ENCODE assay signal across 8 mouse cellular contexts in the genomic region with DNA sequence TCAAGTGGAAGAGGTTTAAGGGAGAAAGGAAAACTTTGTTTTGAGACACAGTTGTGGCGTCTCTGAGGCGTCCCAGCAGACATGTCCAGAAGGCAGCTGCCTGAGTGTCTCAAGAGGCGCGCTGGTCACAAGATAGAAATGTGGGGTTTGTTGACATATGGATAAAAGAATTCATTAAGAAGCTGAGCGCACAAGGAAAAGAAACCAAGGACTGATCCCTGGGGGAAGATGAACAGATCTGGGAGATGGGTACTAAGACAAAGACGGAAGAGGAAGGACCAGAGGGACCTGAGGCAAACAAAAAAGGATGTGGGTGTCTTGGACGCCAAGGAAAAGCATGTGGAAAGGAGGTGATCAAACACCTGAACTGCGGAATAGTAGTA.
A peak's percentile ranks its signal among the peaks of the same experiment; 100 is the strongest.
DNase-seq lines count a peak whose midpoint lies in the region; ATAC-seq lines count a peak whose summit lies in the region.

No protein-coding gene starts in this region.

- H3K4me3 ChIP-seq in kidney, embryonic 15.5 days (replicated peaks), result no peak overlapping the region
- peak overlapping the region; percentile 35; the same call in 1 of the 2 replicates for H3K4me3 ChIP-seq in heart, embryonic 12.5 days
- H3K4me3 ChIP-seq in intestine, embryonic 15.5 days (replicated peaks), result no peak overlapping the region
- H3K4me3 ChIP-seq in midbrain, embryonic 16.5 days (ENCODE audit: low read depth, low read length), result no peak overlapping the region

- intact Hi-C loops in left cerebral cortex, postnatal 10 days (cut with DNase I), result loop anchor here (5.0 to 10.0 kb wide), 3 partner anchors 69 to 534 kb away; a partner anchor contains a TSS

- no peak for DNase-seq in kidney, postnatal 14 days
- DNase-seq in ovary, adult 18-20 months (ENCODE audit: low spot score), result no peak
- no peak for DNase-seq in left cerebral cortex, postnatal 10 days (ENCODE audit: extremely low spot score in 1 of 2, low spot score in 2 of 2)

- no peak overlapping the region for H3K9ac ChIP-seq in kidney, embryonic 15.5 days
- H3K9ac ChIP-seq in heart, embryonic 12.5 days, result no peak overlapping the region
- no peak overlapping the region for H3K9ac ChIP-seq in intestine, embryonic 15.5 days
- no peak overlapping the region for H3K9ac ChIP-seq in midbrain, embryonic 16.5 days (ENCODE audit: low read depth, low read length)

- ATAC-seq in kidney, embryonic 15.5 days (replicated peaks; ENCODE audit: low FRiP score), result no peak
- peak; percentile 15; the same call in 1 of the 2 replicates for ATAC-seq in heart, embryonic 12.5 days (ENCODE audit: insufficient number of reproducible peaks, low FRiP score)
- ATAC-seq in intestine, embryonic 15.5 days, result 0 out of 2 replicates have a peak, but pooled peaks have one; percentile 34
- ATAC-seq in midbrain, embryonic 16.5 days, result peak; percentile 36
- no peak for ATAC-seq in megakaryocyte-erythroid progenitor cell, adult 5-6 weeks (replicated peaks; ENCODE audit: low FRiP score, low TSS enrichment, poor library complexity, severe bottlenecking)

- peaks cover 19% of the 10 kb centered on the region for H3K4me1 ChIP-seq in kidney, embryonic 15.5 days
- peaks cover 8% of the 10 kb centered on the region; the same call in 1 of the 2 replicates for H3K4me1 ChIP-seq in heart, embryonic 12.5 days (replicated peaks)
- H3K4me1 ChIP-seq in intestine, embryonic 15.5 days (replicated peaks), result 0 out of 2 replicates have a peak, but pooled peaks cover 4% of the 10 kb centered on the region
- H3K4me1 ChIP-seq in midbrain, embryonic 16.5 days (ENCODE audit: control insufficient read depth, insufficient read depth, low read length), result no peaks in the 10 kb centered on the region

- no peaks in the 10 kb centered on the region for H3K9me3 ChIP-seq in kidney, embryonic 15.5 days (replicated peaks)
- H3K9me3 ChIP-seq in heart, embryonic 12.5 days (replicated peaks), result no peaks in the 10 kb centered on the region
- H3K9me3 ChIP-seq in intestine, embryonic 15.5 days, result no peaks in the 10 kb centered on the region
- no peaks in the 10 kb centered on the region for H3K9me3 ChIP-seq in midbrain, embryonic 16.5 days (replicated peaks; ENCODE audit: control insufficient read depth, low read length, poor library complexity, severe bottlenecking)

- 55% methylated on average over 8 of the region's 8 CpGs for WGBS in kidney, embryonic 15.5 days
- 24% methylated on average over 8 of the region's 8 CpGs for WGBS in heart, embryonic 12.5 days
- 36% methylated on average over 8 of the region's 8 CpGs for WGBS in intestine, embryonic 15.5 days
- 46% methylated on average over 8 of the region's 8 CpGs for WGBS in midbrain, embryonic 16.5 days

- H3K4me2 ChIP-seq in kidney, embryonic 15.5 days, result peak overlapping the region; percentile 57; the same call in 1 of the 2 replicates
- peak overlapping the region; percentile 70 for H3K4me2 ChIP-seq in heart, embryonic 12.5 days
- peak overlapping the region; percentile 62 for H3K4me2 ChIP-seq in intestine, embryonic 15.5 days (replicated peaks)
- no peak overlapping the region; the same call in 1 of the 2 replicates for H3K4me2 ChIP-seq in midbrain, embryonic 16.5 days (ENCODE audit: low read length)

- H3K27ac ChIP-seq in kidney, embryonic 15.5 days, result no peak overlapping the region
- no peak overlapping the region for H3K27ac ChIP-seq in heart, embryonic 12.5 days (ENCODE audit: poor library complexity, severe bottlenecking)
- no peak overlapping the region for H3K27ac ChIP-seq in intestine, embryonic 15.5 days
- H3K27ac ChIP-seq in midbrain, embryonic 16.5 days (ENCODE audit: low read length), result no peak overlapping the region

- H3K27me3 ChIP-seq in kidney, embryonic 15.5 days, result no peaks in the 10 kb centered on the region
- peaks cover 4% of the 10 kb centered on the region; the same call in 1 of the 2 replicates for H3K27me3 ChIP-seq in heart, embryonic 12.5 days (replicated peaks)
- no peaks in the 10 kb centered on the region for H3K27me3 ChIP-seq in intestine, embryonic 15.5 days (replicated peaks)
- no peaks in the 10 kb centered on the region for H3K27me3 ChIP-seq in midbrain, embryonic 16.5 days (ENCODE audit: control insufficient read depth, insufficient read depth, low read depth, low read length)

- no peaks in the 10 kb centered on the region for H3K36me3 ChIP-seq in kidney, embryonic 15.5 days
- H3K36me3 ChIP-seq in heart, embryonic 12.5 days, result no peaks in the 10 kb centered on the region
- no peaks in the 10 kb centered on the region for H3K36me3 ChIP-seq in intestine, embryonic 15.5 days
- H3K36me3 ChIP-seq in midbrain, embryonic 16.5 days (ENCODE audit: control insufficient read depth, insufficient read depth, low read length), result no peaks in the 10 kb centered on the region

Comparison
In these comparisons a context has a peak if more than half of its experiments do, and no peak if none do; other contexts are left out.
1. ATAC-seq: peak in heart, embryonic 12.5 days (single experiment), intestine, embryonic 15.5 days (single experiment) and midbrain, embryonic 16.5 days (single experiment); none in kidney, embryonic 15.5 days (single experiment) and megakaryocyte-erythroid progenitor cell, adult 5-6 weeks (single experiment).